Mouse (Mus musculus) hindbrain, embryonic 15.5 days (tissue): ENCODE results near the gene Rnf38. TPM values are rescaled to one million over a fixed set of nuclear protein-coding genes. Genes with fewer than 3 reads are reported as not detected.

Experiments used
- microRNA-seq: library from miRNA; unstranded; fragments of <30 nt; microRNA quantifications from one replicate; pipeline ENCODE4, GENCODE M21; 2016
- polyA plus RNA-seq: library from polyadenylated mRNA; unstranded; fragments of >200 nt; fragmentation: Nextera tagmentation; extraction: Ambion mirVana; gene quantifications from 2 replicates; pipeline ENCODE4 v1.2.1, GENCODE M21; 2015

Rnf38 gene
- polyA plus RNA-seq, 1 experiment from 2014 or later, result 30.5 TPM

Small RNAs within 50 kb of the gene (microRNA-seq; reads per million reads assigned to microRNA genes)
- gene Mir5106, result not detected

Other genes with a start within 250 kb of the Rnf38 start
- 342 and 343 TPM in 2 replicates for gene Clta, start 229.3 kb downstream of the Rnf38 start, polyA plus RNA-seq
- 25.1 and 28.6 TPM in 2 replicates for gene Gne, start 149.6 kb downstream of the Rnf38 start, polyA plus RNA-seq
- gene Melk, start 67.1 kb upstream of the Rnf38 start, polyA plus RNA-seq, result 8.5 and 10.3 TPM in 2 replicates